ENCODE assay signal across 8 mouse cellular contexts in genomic region chr2:91537588-91538205, GRCm38 (mm10). TPM values are rescaled to one million over a fixed set of nuclear protein-coding genes. Genes with fewer than 3 reads are reported as not detected.
DNase-seq lines count a peak whose midpoint lies in the region; ATAC-seq lines count a peak whose summit lies in the region.

No protein-coding gene starts in this region.

- peak overlapping the region; percentile 33 for H3K4me3 ChIP-seq in hindbrain, embryonic 15.5 days

- DNase-seq in WW6 (ENCODE audit: low read depth, low spot score), result peak; percentile 52
- peak; percentile 26 to 42 for DNase-seq in cerebellum, postnatal 4 days (ENCODE audit: low spot score in 2 of 2)
- peak; percentile 92 for DNase-seq in gastrocnemius, adult 18-20 months (ENCODE audit: low spot score)
- DNase-seq in layer of hippocampus, postnatal 36 days, result peak; percentile 64 to 73
- peak; percentile 93 for DNase-seq in lung, postnatal 25 days (ENCODE audit: low spot score)
- DNase-seq in retina, adult 2 months (ENCODE audit: low read depth, low spot score), result peak; percentile 69
- DNase-seq in thymus, postnatal 25 days, result peak; percentile 81

- WGBS in hindbrain, embryonic 15.5 days, result 2% methylated on average over 17 of the region's 17 CpGs

- no peaks in the 10 kb centered on the region for H3K36me3 ChIP-seq in hindbrain, embryonic 15.5 days

- peak overlapping the region; percentile 56 for H3K4me2 ChIP-seq in hindbrain, embryonic 15.5 days

- H3K4me1 ChIP-seq in hindbrain, embryonic 15.5 days (replicated peaks), result peaks cover 19% of the 10 kb centered on the region

- ATAC-seq in hindbrain, embryonic 15.5 days (ENCODE audit: low FRiP score, low read depth), result peak; percentile 83; the same call in 1 of the 2 replicates

- H3K27me3 ChIP-seq in hindbrain, embryonic 15.5 days, result no peaks in the 10 kb centered on the region

- peak overlapping the region; percentile 25; the same call in 1 of the 2 replicates for H3K27ac ChIP-seq in hindbrain, embryonic 15.5 days (replicated peaks)

- peak overlapping the region; percentile 33 for H3K9ac ChIP-seq in hindbrain, embryonic 15.5 days

- no peaks in the 10 kb centered on the region for H3K9me3 ChIP-seq in hindbrain, embryonic 15.5 days

RNA-seq across cellular contexts. Expression of gene Ckap5, which starts 11.1 kb away (rescaled TPM):
- 10 to 100 TPM; 33.0 to 33.2 TPM for total RNA-seq in gastrocnemius, adult 18-20 months (2021)
- 92.1 and 117 TPM in 2 replicates for polyA plus RNA-seq in hindbrain, embryonic 15.5 days (2015; fragmentation: Nextera tagmentation; extraction: Ambion mirVana)
- 100 to 1,000 TPM; 119 to 125 TPM for total RNA-seq in layer of hippocampus, postnatal 36 days (2021)

Comparison
In these comparisons a context has a peak if more than half of its experiments do, and no peak if none do; other contexts are left out.
1. Peak in every context shown above with its lines: DNase-seq, ATAC-seq, H3K4me3 ChIP-seq and H3K27ac ChIP-seq.
2. DNase-seq: peak in every context shown above with its lines; median percentile 93 in lung, postnatal 25 days; 92 in gastrocnemius, adult 18-20 months; 81 in thymus, postnatal 25 days; 69 in retina, adult 2 months; 68 in layer of hippocampus, postnatal 36 days; 52 in WW6; 34 in cerebellum, postnatal 4 days.